Mouse (Mus musculus) heart, postnatal 14 days (tissue): Measurements from ENCODE around the gene Chp2. TPM values are rescaled to one million over a fixed set of nuclear protein-coding genes. Genes with fewer than 3 reads are reported as not detected.
"Not testable (repeated sequence)": the region's sequence is repeated elsewhere in the genome, so short reads cannot be mapped to it uniquely, and the experiment has no call there.

ENCODE experiments used
- DNase-seq, 2 experiments: peaks; one replicate each; pipeline ENCODE4 v3.0.0; 2021 to 2022
- intact Hi-C: fragments of 180-260 bp; cut with DNase I; formaldehyde crosslinking; loops from one replicate; pipeline ENCODE4 v1.15.1; 2025
- total RNA-seq, 2 experiments: library from RNA; stranded (reverse); gene quantifications; 2 replicates each; pipeline ENCODE4 v1.2.3; 2021

The Chp2 gene
- total RNA-seq, 2 experiments from 2014 or later: 2.0 to 3.3 TPM

GRCm38 (mm10) chr7:122240413-122241119 is 21.3 kb downstream of the Chp2 start:
- no peak for DNase-seq
- intact Hi-C loops: loop anchor here (2.0 kb wide), 1 partner anchor 42 kb away; no protein-coding TSS in a partner anchor

GRCm38 (mm10) chr7:122242260-122242659 is 23.0 kb downstream of the Chp2 start:
- DNase-seq: peak; percentile 7 to 48
- intact Hi-C loops: no loop called here

- DNase-seq, intact Hi-C loops: not testable (repeated sequence)
Observed at GRCm38 (mm10) chr7:122242744-122243143, 23.4 kb downstream of the Chp2 start.

- intact Hi-C loops: no loop called here
- DNase-seq: no peak
Observed at GRCm38 (mm10) chr7:122244166-122244565, 24.9 kb downstream of the Chp2 start.

GRCm38 (mm10) chr7:122244584-122244983 is 25.3 kb downstream of the Chp2 start:
- intact Hi-C loops: no loop called here
- DNase-seq: no peak

- intact Hi-C loops: loop anchor here (5.0 kb wide), 1 partner anchor 676 kb away; no protein-coding TSS in a partner anchor
- no peak for DNase-seq
Observed at GRCm38 (mm10) chr7:122245976-122246375, 26.7 kb downstream of the Chp2 start.

GRCm38 (mm10) chr7:122247254-122247864 is 28.1 kb downstream of the Chp2 start:
- intact Hi-C loops: loop anchor here (5.0 kb wide), 1 partner anchor 675 kb away; no protein-coding TSS in a partner anchor
- DNase-seq: no peak

GRCm38 (mm10) chr7:122249321-122249821 is 30.1 kb downstream of the Chp2 start:
- intact Hi-C loops: loop anchor here (5.0 kb wide), 1 partner anchor 673 kb away; no protein-coding TSS in a partner anchor
- no peak for DNase-seq

GRCm38 (mm10) chr7:122251197-122252011 is 32.1 kb downstream of the Chp2 start:
- peak; percentile 62 to 73 for DNase-seq
- intact Hi-C loops: loop anchor here (1.0 to 5.0 kb wide), 2 partner anchors 208 to 681 kb away; no protein-coding TSS in a partner anchor

GRCm38 (mm10) chr7:122256722-122257121 is 37.4 kb downstream of the Chp2 start:
- intact Hi-C loops: no loop called here
- no peak for DNase-seq

GRCm38 (mm10) chr7:122258521-122258920 is 39.2 kb downstream of the Chp2 start:
- DNase-seq: no peak
- intact Hi-C loops: no loop called here

- peak in 1 of 2 experiments; percentile 3 for DNase-seq
- intact Hi-C loops: no loop called here
Observed at GRCm38 (mm10) chr7:122260055-122260602, 40.8 kb downstream of the Chp2 start.

GRCm38 (mm10) chr7:122268983-122269486 is 49.7 kb downstream of the Chp2 start:
- intact Hi-C loops: no loop called here

GRCm38 (mm10) chr7:122272334-122272733 is 53.0 kb downstream of the Chp2 start:
- DNase-seq: no peak
- intact Hi-C loops: no loop called here

More at GRCm38 (mm10) chr7:122268983-122269486, 49.7 kb downstream of the Chp2 start:
- DNase-seq: no peak

Other genes with a start within 250 kb of the Chp2 start
- gene Cog7, start 237.8 kb upstream of the Chp2 start, total RNA-seq: 10 to 100 TPM; 15.3 to 16.0 TPM
- 10 to 100 TPM; 28.7 to 29.6 TPM for gene Gga2, start 198.3 kb upstream of the Chp2 start, total RNA-seq
- 10 to 100 TPM; 33.0 to 39.6 TPM for gene Ubfd1, start 152.3 kb upstream of the Chp2 start, total RNA-seq
- gene Ears2, start 152.2 kb upstream of the Chp2 start, total RNA-seq: 10 to 100 TPM; 10.0 to 12.6 TPM
- 1,000 to 10,000 TPM; 1,455 to 1,530 TPM for gene Ndufab1, start 117.6 kb upstream of the Chp2 start, total RNA-seq
- 1 to 10 TPM in 1 of 2 experiments, under 1 TPM in 1; 1.00 to 1.0 TPM for gene Palb2, start 86.5 kb upstream of the Chp2 start, total RNA-seq
- gene Dctn5, start 86.5 kb upstream of the Chp2 start, total RNA-seq: 10 to 100 TPM; 30.3 to 32.3 TPM
- 1 to 10 TPM; 4.1 to 5.9 TPM for gene Plk1, start 60.1 kb upstream of the Chp2 start, total RNA-seq
- not detected for gene Ern2, start 33.3 kb upstream of the Chp2 start, total RNA-seq
- gene Prkcb, start 69.3 kb downstream of the Chp2 start, total RNA-seq: 1 to 10 TPM; 4.0 to 9.8 TPM